Mouse (Mus musculus) ES-Bruce4 (cell line): Measurements from ENCODE around the gene Atp6v0d1.

Experiments
- CTCF ChIP-seq: IDR thresholded peaks from one replicate; pipeline ENCODE4 v1.8.1; 2011; ENCODE audit warnings: low read depth, low read length
- EP300 ChIP-seq: IDR thresholded peaks from 2 replicates; pipeline ENCODE4 v1.6.1; 2011; ENCODE audit warnings: low read depth, low read length; ENCODE audit not compliant: insufficient read depth
- POLR2A ChIP-seq: IDR thresholded peaks from one replicate; pipeline ENCODE4 v1.8.1; 2011; ENCODE audit warnings: low read length; ENCODE audit not compliant: insufficient read depth

- TF ChIP-seq CTCF, result no peak
- no peak for TF ChIP-seq POLR2A
- TF ChIP-seq EP300, result no peak
Observed at GRCm38 (mm10) chr8:105527110-105527509, 38.7 kb downstream of the Atp6v0d1 start.
